Mouse (Mus musculus) T-helper 2 cell (primary cell): ENCODE data around the gene Tbc1d8b.
"Not testable (repeated sequence)": the region's sequence is repeated elsewhere in the genome, so short reads cannot be mapped to it uniquely, and the experiment has no call there.

Source experiments
- in situ Hi-C: fragments of 300-600 bp; cut with MboI, MseI; formaldehyde crosslinking; loops from one replicate; pipeline ENCODE4 v1.15.1; 2025; ENCODE audit warnings: high pct_unique_total_duplicates

The Tbc1d8b gene

DNA sequence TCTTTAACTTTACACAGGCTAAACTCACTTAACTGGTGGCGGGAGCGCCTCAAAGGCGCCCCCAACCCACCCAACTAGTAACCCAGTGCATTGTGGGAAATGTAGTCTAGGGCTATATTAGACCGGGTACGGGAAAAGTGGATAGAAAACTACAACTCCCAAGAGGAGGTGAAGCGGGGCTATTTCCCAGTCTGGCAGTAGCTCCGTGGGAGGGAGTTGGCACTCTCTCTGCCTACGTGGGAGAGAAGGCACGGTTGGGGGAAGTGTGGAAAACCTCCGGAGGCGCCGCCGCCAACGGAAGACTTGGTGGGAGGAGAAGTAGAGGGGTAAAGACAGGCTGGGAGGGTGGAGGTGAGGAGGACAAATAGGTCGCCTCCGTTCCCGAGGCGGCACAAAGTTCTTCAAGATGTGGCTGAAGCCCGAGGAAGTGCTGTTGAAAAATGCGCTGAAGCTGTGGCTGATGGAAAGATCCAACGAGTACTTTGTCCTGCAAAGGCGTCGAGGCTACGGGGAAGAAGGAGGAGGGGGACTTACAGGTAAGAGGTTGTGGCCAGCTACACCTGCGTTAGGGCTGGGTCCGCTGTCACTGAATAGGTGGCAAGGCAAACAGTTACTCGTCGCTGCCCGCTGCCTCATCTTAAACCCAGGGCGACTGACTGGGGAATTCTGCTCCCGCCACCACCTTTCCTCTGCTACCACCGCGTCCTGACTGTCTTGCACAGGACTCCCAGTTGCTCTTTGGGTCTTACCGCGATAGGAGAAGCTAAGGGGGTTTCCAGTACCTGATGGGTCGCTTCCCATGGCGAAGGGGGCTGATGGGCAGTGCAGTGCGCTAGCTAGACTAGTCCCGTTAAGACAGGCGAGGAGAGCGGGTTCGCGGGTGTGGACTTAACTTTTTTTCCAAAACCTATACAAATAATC lies at the start of gene Tbc1d8b:
Gene Tbc1d8b, plus strand, starts transcription at position 222 of the 921 bp plus-strand sequence.
- in situ Hi-C loops: no loop called here

DNA sequence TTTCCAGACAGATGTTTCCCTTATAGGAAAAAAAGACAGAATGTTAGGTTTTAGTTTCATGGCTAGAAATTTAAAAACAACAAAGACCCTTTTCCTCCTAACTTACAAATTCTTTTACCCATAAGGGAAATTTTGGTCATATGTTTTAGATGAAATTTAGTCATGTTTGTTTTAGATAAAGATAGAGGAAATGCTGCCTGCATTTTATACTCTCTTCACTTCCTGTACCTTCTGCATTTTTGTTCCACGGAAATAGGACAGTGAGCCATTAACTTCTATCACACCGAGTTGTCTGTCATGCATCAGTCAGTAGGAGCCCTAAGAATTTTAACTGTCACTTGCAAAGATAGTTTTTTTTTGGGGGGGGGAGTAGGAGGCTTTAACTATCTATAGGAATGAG lies 45.1 kb upstream of the Tbc1d8b start:
- in situ Hi-C loops: no loop called here

- in situ Hi-C loops: no loop called here
Measured at GRCm38 (mm10) chrX:139640418-139640817, 44.4 kb upstream of the Tbc1d8b start.

DNA sequence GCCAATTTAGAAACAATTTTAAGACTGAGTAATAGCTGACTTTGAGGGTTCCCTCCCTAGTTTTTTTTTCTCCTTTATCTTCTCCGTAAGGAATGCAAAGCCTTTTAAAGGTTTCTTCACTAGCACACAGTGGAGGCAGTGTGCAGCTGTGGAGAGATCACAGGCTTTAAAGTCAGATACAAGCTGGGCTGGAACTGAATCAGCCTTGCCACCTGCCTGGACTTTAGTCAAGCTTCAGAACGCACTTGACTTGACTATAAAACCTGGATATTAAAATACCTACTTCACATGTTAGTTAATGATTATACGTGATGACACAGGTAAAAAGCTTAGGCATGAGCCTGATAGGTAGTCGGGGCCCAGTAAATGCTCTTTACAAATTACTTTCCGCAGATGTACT lies 32.6 kb upstream of the Tbc1d8b start:
- in situ Hi-C loops: no loop called here

DNA sequence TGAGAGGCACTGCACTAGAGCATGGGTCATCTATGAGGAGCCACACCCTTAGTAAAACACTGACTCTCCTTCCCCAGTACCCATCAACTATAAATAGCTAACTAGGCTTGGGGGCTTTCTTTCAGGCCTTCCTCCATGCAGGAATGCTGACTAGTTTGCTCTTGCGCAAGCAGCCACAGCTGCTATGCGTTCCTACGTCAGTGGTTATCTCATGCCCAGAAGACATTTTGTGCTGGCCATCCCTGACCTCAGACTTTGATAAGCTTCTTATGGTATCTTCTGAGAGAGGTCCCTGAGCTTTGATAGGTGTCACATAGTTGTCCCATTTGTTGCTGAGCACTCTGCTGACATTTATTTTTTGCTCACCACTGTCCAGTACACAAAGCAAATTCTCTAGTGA lies 31.5 kb upstream of the Tbc1d8b start:
- in situ Hi-C loops: no loop called here

DNA sequence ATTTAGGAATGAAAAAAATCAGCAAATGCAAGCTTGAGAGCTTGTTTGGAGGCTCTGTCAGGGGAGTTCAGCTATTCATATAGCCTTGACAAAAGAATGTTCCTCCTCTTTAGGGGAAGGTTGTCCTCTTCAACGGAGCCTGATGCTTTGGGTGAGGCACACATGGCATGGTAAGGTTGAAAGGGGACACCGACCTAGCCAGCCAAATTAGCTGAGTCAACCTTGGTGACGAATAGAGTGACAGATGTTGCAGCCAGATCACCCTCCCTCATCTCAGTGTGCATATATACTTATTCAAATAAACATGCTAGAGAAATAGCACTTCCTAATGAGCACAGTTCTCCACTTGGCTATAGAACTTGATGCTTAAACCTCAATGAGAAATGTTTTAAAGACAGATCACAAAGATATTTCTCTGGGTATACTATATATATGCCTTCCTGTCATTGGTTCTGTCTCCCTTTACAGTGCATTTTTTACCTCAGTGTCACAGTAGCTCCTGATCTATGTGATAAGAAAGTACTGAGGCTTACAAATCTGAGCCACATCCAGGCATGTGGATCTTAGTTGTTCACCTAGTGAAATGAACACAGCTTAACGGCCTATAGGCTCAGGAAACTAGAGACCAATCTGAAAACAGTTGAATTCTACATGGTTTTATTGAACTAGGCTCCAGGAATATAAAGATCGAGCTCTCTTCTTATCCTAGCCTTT lies 30.3 kb upstream of the Tbc1d8b start:
- in situ Hi-C loops: no loop called here

DNA sequence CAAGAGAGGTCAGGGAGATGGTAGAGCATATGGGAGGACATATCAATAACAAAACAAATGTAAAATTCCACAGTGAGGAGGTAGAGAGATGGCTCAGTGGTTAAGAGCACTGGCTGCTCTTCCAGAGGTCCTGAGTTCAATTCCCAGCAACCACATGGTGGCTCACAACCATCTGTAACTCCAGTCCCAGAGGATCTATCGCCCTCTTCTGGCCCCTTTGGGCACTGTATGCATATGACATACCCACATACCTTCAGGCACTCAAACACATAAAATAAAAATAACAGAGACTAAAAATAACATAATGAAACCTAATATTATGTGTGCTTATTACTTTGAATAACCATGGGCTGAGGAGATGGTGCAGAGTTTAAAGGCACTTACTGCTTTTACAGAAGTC lies 22.7 kb upstream of the Tbc1d8b start:
- in situ Hi-C loops: loop anchor here (5.0 kb wide), 1 partner anchor 245 kb away; no protein-coding TSS in a partner anchor

DNA sequence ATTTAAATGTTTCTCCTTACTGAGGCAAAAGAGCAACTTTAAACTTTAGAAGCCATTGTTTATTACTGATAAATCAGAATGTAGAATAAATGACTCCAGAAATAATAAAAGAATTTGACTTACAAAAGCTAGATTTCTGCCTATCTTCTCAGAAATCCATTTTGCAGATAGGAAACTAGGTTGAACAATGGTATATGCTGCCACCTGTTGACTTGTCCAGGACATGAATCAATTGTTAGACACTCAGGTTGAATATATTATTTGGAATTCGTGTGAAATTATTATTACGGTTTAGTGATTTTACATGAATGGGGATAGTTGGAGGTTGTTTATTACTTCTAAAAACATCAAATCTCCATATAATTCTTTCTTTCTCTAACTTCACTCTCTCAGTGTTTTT lies 19.0 kb upstream of the Tbc1d8b start:
- in situ Hi-C loops: no loop called here

DNA sequence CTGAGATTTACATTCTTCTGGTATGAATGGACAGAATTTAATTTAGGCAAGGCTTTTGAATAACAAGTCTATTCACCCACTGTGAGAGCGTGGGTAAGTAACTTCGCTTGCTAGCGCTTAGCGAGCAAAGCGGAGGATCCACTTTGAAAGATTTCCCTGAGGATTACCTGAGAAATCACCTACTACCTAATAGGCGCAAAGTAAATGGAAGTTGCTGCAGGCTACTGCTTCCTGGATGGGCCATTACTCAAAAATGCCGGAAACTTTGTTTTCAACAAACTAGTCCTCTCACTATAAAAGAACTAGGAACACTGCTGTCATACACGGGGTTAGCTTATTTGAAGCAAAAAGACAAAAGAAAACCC lies 404 bp upstream of the Tbc1d8b start:
- in situ Hi-C loops: no loop called here

DNA sequence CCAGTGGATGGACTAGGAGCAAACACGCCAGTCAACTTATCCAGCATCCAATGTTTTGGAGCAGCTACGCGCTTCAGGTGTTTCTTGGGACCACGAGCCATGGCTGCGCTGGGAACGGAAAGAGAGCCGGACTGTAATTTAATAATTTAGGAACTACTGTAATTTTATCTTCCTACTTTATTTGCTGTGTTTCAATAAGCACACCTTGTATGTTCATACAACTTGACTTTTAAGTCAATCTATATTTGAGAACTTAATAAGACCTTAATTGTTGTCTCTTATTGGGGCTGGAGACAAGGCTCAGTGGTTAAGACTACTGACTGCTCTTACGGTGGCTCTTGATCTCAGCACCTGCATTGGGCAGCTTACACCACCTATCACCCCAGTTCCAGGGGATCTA lies 29.6 kb downstream of the Tbc1d8b start, which contains the start of gene Gm15013:
Gene Gm15013, minus strand, starts transcription at position 101 of the 400 bp plus-strand sequence.
- in situ Hi-C loops: no loop called here

GRCm38 (mm10) chrX:139722350-139722749 lies 37.6 kb downstream of the Tbc1d8b start:
- in situ Hi-C loops: no loop called here

GRCm38 (mm10) chrX:139730541-139730940 lies 45.7 kb downstream of the Tbc1d8b start:
- in situ Hi-C loops: no loop called here

- in situ Hi-C loops: no loop called here
Measured at GRCm38 (mm10) chrX:139737066-139737465, 52.3 kb downstream of the Tbc1d8b start.

DNA sequence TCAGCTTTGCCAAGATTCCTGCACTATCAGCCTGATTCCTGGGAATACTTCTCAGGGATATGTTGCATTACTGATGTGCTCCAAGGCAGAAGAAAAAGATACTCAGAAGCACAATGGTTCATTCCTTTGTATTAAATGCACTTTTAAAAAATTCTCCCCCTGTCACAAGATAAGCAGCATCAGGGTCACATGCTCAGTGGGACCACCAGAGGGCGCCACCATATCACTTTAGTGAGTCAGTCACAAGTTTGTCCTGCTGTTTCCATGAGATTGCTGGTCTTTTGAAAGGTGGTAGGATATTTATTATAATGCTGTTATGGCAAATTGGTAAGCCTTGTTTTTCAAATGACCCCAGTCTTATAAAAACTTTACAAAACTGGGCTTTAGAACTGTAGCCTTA lies 67.1 kb downstream of the Tbc1d8b start:
- in situ Hi-C loops: no loop called here

DNA sequence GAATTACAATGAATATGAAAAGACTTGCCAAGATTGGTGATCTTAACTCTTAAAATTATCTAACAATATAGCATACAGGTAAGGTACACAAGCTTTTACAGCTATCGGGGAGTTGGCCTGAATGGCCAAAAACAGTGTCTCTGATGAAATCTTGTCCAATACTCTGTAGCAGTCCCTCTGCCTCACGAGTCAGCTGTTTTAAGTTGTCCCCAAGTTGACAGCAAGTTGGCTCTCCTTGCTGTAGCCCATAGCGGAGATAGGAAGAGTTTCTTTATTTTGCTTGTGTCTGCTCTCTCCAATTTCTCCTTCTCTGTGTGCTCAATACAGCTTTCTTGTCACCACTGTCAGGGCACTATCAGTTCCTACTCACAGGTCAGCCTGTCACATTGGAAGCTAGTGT lies 73.8 kb downstream of the Tbc1d8b start:
- in situ Hi-C loops: not testable (repeated sequence)

- in situ Hi-C loops: no loop called here
Measured at GRCm38 (mm10) chrX:139762546-139762945, 77.8 kb downstream of the Tbc1d8b start.

GRCm38 (mm10) chrX:139769975-139770637 lies 85.3 kb downstream of the Tbc1d8b start:
- in situ Hi-C loops: no loop called here

DNA sequence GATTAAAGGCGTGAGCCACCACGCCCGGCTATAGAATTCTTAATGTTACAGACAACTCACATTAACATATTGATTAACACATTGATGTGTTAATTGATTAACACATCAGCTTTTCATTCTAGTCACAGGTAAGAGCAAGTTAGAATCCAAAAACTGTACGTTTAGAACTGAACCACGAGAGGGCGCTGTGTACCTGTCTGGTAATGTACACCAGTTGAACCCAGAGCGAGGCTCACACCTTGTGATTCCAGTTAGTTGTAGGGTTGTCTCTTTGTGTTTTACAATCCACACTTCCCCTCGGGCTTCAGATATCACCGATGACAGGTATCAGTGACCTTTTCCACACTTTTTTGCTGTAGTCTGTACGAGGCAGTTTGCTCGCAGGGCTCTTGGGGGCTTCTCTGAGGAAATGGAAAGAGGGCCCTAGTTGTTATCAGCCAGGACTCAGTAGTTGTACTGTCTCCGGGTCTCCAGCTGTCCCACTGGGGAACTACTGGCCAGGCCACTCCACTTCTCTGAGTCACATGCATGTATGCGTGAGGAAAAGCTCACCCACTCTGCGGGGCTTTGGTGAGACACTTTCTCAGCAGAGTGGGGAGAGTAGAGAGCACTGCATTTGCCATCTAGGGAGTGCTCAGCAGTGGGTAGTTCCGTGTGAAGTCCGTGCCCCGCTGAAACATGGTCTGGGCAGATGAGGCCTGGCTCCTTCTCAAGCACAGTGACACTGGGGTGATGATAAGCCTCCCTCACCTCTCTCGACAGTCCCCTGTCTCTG lies 89.7 kb downstream of the Tbc1d8b start:
- in situ Hi-C loops: loop anchor here (5.0 kb wide), 1 partner anchor 63 kb away; no protein-coding TSS in a partner anchor

- in situ Hi-C loops: loop anchor here (5.0 kb wide), 1 partner anchor 62 kb away; no protein-coding TSS in a partner anchor
Measured at GRCm38 (mm10) chrX:139775084-139775612, 90.4 kb downstream of the Tbc1d8b start.

GRCm38 (mm10) chrX:139777357-139777756 lies 92.6 kb downstream of the Tbc1d8b start:
- in situ Hi-C loops: loop anchor here (5.0 kb wide), 1 partner anchor 60 kb away; no protein-coding TSS in a partner anchor

DNA sequence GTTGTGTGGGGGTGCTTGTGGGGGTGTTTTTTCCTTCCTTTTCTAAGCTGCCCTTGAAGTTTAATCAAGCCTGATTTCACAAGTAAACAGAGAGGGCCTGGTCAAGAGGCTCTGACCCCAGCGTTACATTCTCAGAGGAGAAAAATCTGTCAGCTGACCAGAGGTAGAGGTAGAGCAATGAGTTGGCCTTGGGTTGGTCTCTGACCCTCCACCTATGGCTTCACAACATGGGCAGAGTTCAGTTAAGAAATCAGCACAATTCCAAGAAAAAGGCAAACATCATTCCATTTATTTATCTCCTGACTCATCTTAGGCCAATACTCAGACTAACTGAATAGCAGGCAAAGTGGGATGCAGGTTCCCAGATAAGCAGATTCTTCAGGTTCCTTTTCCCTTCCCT lies 94.1 kb downstream of the Tbc1d8b start:
- in situ Hi-C loops: loop anchor here (5.0 kb wide), 1 partner anchor 58 kb away; no protein-coding TSS in a partner anchor
